Mouse (Mus musculus): ENCODE results near the gene Itm2b. TPM values are rescaled to one million over a fixed set of nuclear protein-coding genes. Genes with fewer than 3 reads are reported as not detected.

The Itm2b gene
- total RNA-seq, 2 experiments from 2014 or later: 255 to 336 TPM

- TF ChIP-seq CTCF (IDR thresholded peaks at IDR 0.05): no peak
- Histone ChIP-seq H3K27ac (no peak overlapping the region), H3K4me3 (no peak overlapping the region)
- intact Hi-C loops (cut with DNase I): no loop called here
- DNase-seq: no peak
Observed at GRCm38 (mm10) chr14:73349061-73349670, 35.9 kb downstream of the Itm2b start.

- intact Hi-C loops (cut with DNase I): no loop called here
- H3K27ac ChIP-seq: no peak overlapping the region
- DNase-seq: no peak
- no peak overlapping the region for H3K4me3 ChIP-seq
- no peak for TF ChIP-seq CTCF (IDR thresholded peaks at IDR 0.05)
Observed at GRCm38 (mm10) chr14:73347302-73347701, 37.8 kb downstream of the Itm2b start.

DNA sequence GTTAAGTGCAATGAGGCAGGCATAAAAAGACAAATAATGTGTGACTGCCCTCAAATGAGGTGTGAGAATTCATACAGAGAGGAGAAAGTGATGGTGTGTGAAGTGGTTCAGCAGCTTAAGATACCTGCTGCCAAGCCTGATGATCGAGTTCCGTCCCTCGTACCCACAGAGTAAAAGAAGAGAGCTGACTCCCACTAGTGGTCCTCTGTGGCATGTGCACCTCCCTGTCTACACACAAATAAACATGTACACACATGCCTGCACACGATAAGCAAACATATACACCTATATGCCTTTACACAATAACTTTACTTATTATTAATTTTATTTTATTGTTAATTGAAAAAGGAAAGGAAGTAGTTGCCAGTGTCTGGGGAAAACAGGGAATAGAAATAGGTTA lies 39.5 kb downstream of the Itm2b start:
- Histone ChIP-seq H3K27ac (no peak overlapping the region), H3K4me3 (no peak overlapping the region)
- no peak for TF ChIP-seq CTCF (IDR thresholded peaks at IDR 0.05)
- intact Hi-C loops (cut with DNase I): no loop called here
- DNase-seq: no peak

- peak overlapping the region; percentile 35; the same call in 1 of the 2 replicates for H3K27ac ChIP-seq
- DNase-seq: no peak
- no peak overlapping the region for H3K4me3 ChIP-seq
- intact Hi-C loops (cut with DNase I): no loop called here
- TF ChIP-seq CTCF (IDR thresholded peaks at IDR 0.05): no peak
Observed at GRCm38 (mm10) chr14:73340051-73340755, 44.9 kb downstream of the Itm2b start.

DNA sequence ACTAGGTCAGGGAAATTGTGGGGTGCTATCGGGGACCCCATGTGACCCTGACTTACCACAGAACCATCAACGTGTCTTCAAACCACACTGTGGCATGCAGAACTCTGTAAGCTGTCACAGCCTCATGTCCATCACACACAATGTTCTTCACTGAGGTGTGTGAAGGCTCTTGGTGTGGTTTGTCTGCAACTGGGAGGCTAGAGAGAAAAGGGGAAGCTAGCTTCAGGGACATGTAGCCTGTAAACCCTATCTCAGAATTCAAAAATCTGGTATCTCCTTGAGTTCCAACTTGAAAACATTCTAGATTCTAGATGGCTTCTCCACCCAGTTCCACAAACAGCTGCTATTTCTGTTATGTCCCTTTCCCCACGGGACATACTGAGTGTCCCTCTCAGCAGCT lies 45.5 kb downstream of the Itm2b start:
- intact Hi-C loops (cut with DNase I): no loop called here
- DNase-seq: no peak
- H3K27ac ChIP-seq: peak overlapping the region; percentile 35
- TF ChIP-seq CTCF (IDR thresholded peaks at IDR 0.05): no peak
- no peak overlapping the region for H3K4me3 ChIP-seq

GRCm38 (mm10) chr14:73336316-73337080 lies 48.6 kb downstream of the Itm2b start:
- TF ChIP-seq CTCF (IDR thresholded peaks at IDR 0.05): no peak
- Histone ChIP-seq H3K27ac (no peak overlapping the region), H3K4me3 (no peak overlapping the region)
- intact Hi-C loops (cut with DNase I): no loop called here
- no peak for DNase-seq

DNA sequence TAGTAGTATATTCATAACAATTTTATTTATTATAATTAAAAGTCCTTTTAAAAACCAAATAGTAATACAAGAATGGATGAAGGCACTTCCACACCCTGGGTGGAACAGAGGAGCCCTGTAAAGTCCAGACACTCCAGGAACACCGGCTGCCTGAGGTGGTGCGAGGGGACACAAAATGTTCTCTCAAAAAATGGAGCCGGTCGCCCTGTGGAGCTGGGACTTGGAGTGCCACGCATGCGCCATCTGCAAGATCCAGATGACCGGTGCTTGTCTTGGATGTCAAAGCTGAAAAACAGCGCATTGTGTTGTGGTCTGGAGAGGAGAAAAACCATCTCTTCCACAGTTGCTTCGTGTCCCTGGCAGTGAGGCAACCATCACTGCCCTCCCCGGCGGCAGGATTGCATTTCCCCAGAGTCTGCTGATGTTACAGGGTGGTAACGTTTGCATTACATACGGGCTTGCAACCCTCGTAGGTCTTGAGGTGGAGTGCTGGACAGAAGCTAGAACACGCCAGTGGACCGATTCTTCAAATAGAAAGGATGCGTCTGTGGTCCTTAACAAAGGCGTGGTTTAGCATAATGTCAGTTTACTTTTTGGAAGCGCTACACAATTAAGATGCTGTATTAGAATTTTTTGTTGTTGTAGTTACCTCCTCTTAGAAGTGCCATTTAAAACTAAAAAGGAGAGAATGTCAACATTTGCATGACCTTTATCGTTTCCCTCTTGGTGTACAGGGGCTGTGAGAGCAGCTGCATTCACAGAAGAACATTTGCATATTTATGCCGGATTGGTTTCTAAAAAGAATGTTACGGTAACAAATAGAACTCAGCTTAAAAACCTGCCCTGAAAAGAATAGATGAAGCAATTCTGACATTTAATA lies 49.9 kb downstream of the Itm2b start:
- intact Hi-C loops (cut with DNase I): no loop called here
- no peak for TF ChIP-seq CTCF (IDR thresholded peaks at IDR 0.05)
- no peak for DNase-seq
- Histone ChIP-seq H3K27ac (no peak overlapping the region), H3K4me3 (no peak overlapping the region)

DNA sequence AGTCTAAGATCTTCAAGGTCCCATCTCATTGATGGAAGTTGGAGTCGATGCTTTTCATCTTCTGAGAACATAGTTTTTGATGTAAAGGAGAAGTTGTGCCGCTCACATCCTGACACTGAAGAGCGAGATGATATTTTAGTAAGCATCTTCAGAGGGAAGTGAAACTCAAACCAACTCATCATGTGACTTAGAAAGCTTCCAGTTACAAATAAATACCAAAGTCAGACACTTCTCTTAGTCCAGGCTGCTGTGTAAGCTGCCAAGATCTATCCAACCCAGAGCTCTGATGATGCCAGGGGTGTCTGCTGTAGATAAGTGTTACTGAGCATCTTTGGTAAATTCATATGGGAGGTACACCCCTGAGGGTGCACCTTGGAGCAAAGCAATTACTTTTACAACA lies 51.2 kb downstream of the Itm2b start:
- no peak for TF ChIP-seq CTCF (IDR thresholded peaks at IDR 0.05)
- intact Hi-C loops (cut with DNase I): no loop called here
- DNase-seq: no peak
- no peak overlapping the region for H3K4me3 ChIP-seq
- no peak overlapping the region for H3K27ac ChIP-seq

- Histone ChIP-seq H3K4me3 (no peak overlapping the region), H3K27ac (no peak overlapping the region)
- intact Hi-C loops (cut with DNase I): no loop called here
- no peak for TF ChIP-seq CTCF (IDR thresholded peaks at IDR 0.05)
- no peak for DNase-seq
Observed at GRCm38 (mm10) chr14:73331386-73331785, 53.7 kb downstream of the Itm2b start.

- no peak for TF ChIP-seq CTCF (IDR thresholded peaks at IDR 0.05)
- no peak for DNase-seq
- Histone ChIP-seq H3K4me3 (no peak overlapping the region), H3K27ac (no peak overlapping the region)
- intact Hi-C loops (cut with DNase I): loop anchor here (5.0 kb wide), 1 partner anchor 52 kb away; no protein-coding TSS in a partner anchor
Observed at GRCm38 (mm10) chr14:73329871-73330270, 55.2 kb downstream of the Itm2b start.

GRCm38 (mm10) chr14:73326511-73326910 lies 58.6 kb downstream of the Itm2b start:
- intact Hi-C loops (cut with DNase I): loop anchor here (2.0 to 5.0 kb wide), 2 partner anchors 56 to 148 kb away; no protein-coding TSS in a partner anchor
- H3K27ac ChIP-seq: peak overlapping the region; percentile 96
- H3K4me3 ChIP-seq: peak overlapping the region; percentile 77
- TF ChIP-seq CTCF (IDR thresholded peaks at IDR 0.05): no peak
- DNase-seq: no peak

Measured in gastrocnemius, adult 2 months (tissue).